Mouse (Mus musculus): Measurements from ENCODE around the gene Cbr1.

GRCm38 (mm10) chr16:93608731-93609130, 3.1 kb downstream of the Cbr1 start:
- TF ChIP-seq EP300 (IDR thresholded peaks at IDR 0.05; ENCODE audit: low read depth): no peak
- no peak for TF ChIP-seq CTCF (IDR thresholded peaks at IDR 0.05; ENCODE audit: low read depth)
